Mouse (Mus musculus) limb, embryonic 13.5 days (tissue): Measurements from ENCODE around the gene Pigk. TPM values are rescaled to one million over a fixed set of nuclear protein-coding genes. Genes with fewer than 3 reads are reported as not detected.

Experiments
- ATAC-seq: fragments of 200-750 bp; cut with Nextera tagmentation; 2 replicates; pipeline ENCODE4 v1.8.0; 2017; ENCODE audit warnings: low read depth, moderate number of reproducible peaks, moderate TSS enrichment; ENCODE audit not compliant: low FRiP score
- H3K27ac ChIP-seq: fragments of 300-500 bp; sonication (generic); 2 replicates; pipeline ENCODE4 v1.5.1; 2015; ENCODE audit warnings: inconsistent platforms, mild to moderate bottlenecking, moderate library complexity
- H3K27me3 ChIP-seq: fragments of 300-500 bp; sonication (generic); 2 replicates; pipeline ENCODE4 v1.6.1; 2015; ENCODE audit warnings: mild to moderate bottlenecking, inconsistent platforms
- H3K36me3 ChIP-seq: fragments of 300-500 bp; sonication (generic); 2 replicates; pipeline ENCODE4 v1.6.1; 2015; ENCODE audit warnings: inconsistent platforms, mild to moderate bottlenecking, moderate library complexity
- H3K4me1 ChIP-seq: fragments of 300-500 bp; sonication (generic); 2 replicates; pipeline ENCODE4 v1.6.1; 2015; ENCODE audit warnings: inconsistent platforms
- H3K4me2 ChIP-seq: fragments of 300-500 bp; sonication (generic); replicated peaks from 2 replicates; pipeline ENCODE4 v1.6.1; 2015; ENCODE audit warnings: inconsistent platforms, mild to moderate bottlenecking, moderate library complexity
- H3K4me3 ChIP-seq: fragments of 300-500 bp; sonication (generic); 2 replicates; pipeline ENCODE4 v1.5.1; 2015; ENCODE audit warnings: moderate library complexity, mild to moderate bottlenecking, inconsistent platforms
- H3K9ac ChIP-seq: fragments of 300-500 bp; sonication (generic); 2 replicates; pipeline ENCODE4 v1.6.1; 2015; ENCODE audit warnings: mild to moderate bottlenecking, inconsistent platforms
- H3K9me3 ChIP-seq: fragments of 300-500 bp; sonication (generic); 2 replicates; pipeline ENCODE4 v1.6.1; 2016; ENCODE audit warnings: inconsistent platforms
- WGBS: fragments of 180-500 bp; shearing (Covaris S2); methylation state at CpG from one replicate; pipeline ENCODE4 v1.1.7; 2015; 5-methylcytosine and 5-hydroxymethylcytosine counted together
- polyA plus RNA-seq: library from polyadenylated mRNA; unstranded; fragments of >200 nt; fragmentation: Nextera tagmentation; extraction: Ambion mirVana; gene quantifications from 2 replicates; pipeline ENCODE4 v1.2.1, GENCODE M21; 2015

Pigk gene
- polyA plus RNA-seq, 1 experiment from 2014 or later = 52.9 TPM

- no peak overlapping the region for H3K9ac ChIP-seq
- ATAC-seq = no peak
- no peaks in the 10 kb centered on the region for H3K27me3 ChIP-seq
- H3K4me3 ChIP-seq = no peak overlapping the region
- H3K27ac ChIP-seq = no peak overlapping the region
- H3K9me3 ChIP-seq = no peaks in the 10 kb centered on the region
- no peaks in the 10 kb centered on the region for H3K36me3 ChIP-seq
- WGBS = 47% methylated on average over 5 of the region's 5 CpGs
- H3K4me1 ChIP-seq = no peaks in the 10 kb centered on the region
- no peak overlapping the region for H3K4me2 ChIP-seq
Observed at GRCm38 (mm10) chr3:152998106-152998505, 284.2 kb downstream of the Pigk start.

DNA sequence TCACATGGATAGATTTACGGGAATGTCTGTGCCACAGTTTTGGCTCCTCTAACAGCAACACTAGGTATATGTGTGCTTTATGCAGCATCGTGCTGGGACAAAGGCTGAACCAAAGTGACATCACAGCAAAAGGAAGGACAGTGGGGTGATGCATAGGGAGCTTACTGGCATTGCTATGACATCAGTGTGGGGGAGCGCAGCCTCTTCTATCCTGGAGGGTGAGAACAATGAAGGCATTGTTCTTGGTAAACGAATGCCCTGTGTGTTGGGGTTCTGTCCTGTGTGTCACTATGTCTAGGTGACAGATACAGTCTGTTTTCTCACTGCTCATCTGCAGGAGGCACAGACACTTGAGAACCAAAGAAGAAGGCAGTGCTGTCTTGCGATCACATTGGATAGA is 285.0 kb downstream of the Pigk start:
- Histone ChIP-seq H3K9me3 (no peaks in the 10 kb centered on the region), H3K4me2 (no peak overlapping the region), H3K4me3 (no peak overlapping the region), H3K27me3 (no peaks in the 10 kb centered on the region), H3K27ac (no peak overlapping the region), H3K9ac (no peak overlapping the region), H3K4me1 (no peaks in the 10 kb centered on the region), H3K36me3 (no peaks in the 10 kb centered on the region)
- no peak for ATAC-seq
- 85% methylated on average over 5 of the region's 5 CpGs for WGBS

DNA sequence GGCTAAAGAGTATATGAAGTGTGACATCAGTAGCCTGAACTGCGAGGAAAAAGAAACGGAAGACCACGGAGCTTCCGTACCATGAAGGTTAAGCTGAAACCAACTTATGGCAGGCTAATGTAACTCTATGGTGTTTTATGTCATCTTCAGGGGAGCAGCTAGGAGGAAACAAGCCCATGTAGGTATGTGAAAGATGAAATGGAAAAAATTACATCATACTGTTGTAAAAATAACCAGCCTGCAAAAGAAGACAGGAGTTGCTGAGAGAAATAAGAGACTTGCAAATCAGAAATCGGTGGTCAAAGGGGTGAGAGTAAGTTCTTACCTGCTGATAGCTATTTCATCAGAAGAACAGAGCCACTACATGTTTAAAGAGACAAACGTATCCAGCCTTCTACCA is 293.0 kb downstream of the Pigk start:
- Histone ChIP-seq H3K9me3 (no peaks in the 10 kb centered on the region), H3K27ac (no peak overlapping the region), H3K4me1 (no peaks in the 10 kb centered on the region), H3K4me2 (no peak overlapping the region), H3K9ac (no peak overlapping the region), H3K36me3 (no peaks in the 10 kb centered on the region), H3K4me3 (no peak overlapping the region), H3K27me3 (no peaks in the 10 kb centered on the region)
- WGBS = 89% methylated on average over 6 of the region's 6 CpGs
- ATAC-seq = no peak

DNA sequence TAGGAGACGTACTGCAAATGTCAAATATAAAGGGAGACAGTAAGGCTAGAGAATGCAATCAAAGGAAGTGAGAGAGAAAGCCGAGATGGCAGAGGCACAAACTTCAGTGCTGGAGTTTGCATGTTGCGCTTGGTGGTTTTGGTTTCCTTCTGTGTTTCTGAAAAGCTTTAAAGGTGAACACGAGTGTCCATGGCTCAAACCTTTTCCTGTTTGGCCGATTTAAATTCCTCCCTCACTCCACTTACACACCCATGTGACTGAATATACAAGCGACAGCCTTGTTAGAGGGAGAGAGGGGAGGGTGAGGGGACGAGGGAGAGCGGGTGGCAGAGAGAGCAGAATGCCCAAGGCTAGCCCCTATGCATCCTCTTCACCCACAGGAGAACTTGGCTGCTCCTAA is 302.5 kb downstream of the Pigk start:
- H3K4me3 ChIP-seq = no peak overlapping the region
- ATAC-seq = no peak
- no peaks in the 10 kb centered on the region for H3K36me3 ChIP-seq
- no peak overlapping the region for H3K9ac ChIP-seq
- H3K27me3 ChIP-seq = no peaks in the 10 kb centered on the region
- H3K4me1 ChIP-seq = no peaks in the 10 kb centered on the region
- no peaks in the 10 kb centered on the region for H3K9me3 ChIP-seq
- no peak overlapping the region for H3K27ac ChIP-seq
- 57% methylated on average over 8 of the region's 8 CpGs for WGBS
- H3K4me2 ChIP-seq = no peak overlapping the region

- no peaks in the 10 kb centered on the region for H3K27me3 ChIP-seq
- H3K36me3 ChIP-seq = no peaks in the 10 kb centered on the region
- no peak overlapping the region for H3K4me3 ChIP-seq
- H3K4me2 ChIP-seq = no peak overlapping the region
- WGBS = 67% methylated on average over 10 of the region's 10 CpGs
- no peaks in the 10 kb centered on the region for H3K4me1 ChIP-seq
- no peak overlapping the region for H3K27ac ChIP-seq
- ATAC-seq = no peak
- H3K9ac ChIP-seq = no peak overlapping the region
- no peaks in the 10 kb centered on the region for H3K9me3 ChIP-seq
Observed at GRCm38 (mm10) chr3:153018051-153018450, 304.2 kb downstream of the Pigk start.

DNA sequence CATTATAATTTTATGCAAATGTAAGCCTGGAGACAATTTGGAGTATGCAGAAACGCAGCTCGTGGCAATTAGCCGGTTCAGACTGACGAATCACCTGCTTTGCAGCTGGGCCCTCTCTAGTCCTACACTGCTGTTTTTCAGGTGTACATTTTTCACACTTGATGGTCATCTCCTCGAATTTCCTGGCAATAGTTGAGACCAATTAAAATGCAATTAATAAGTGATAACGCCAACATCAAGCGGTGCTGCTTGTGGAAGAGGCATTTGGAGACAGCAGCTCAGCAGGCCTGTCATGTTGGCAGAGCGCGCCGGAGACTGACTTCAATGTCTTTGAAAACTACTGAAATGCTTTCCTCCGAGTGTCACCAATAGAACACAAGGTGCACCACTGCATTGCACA is 310.1 kb downstream of the Pigk start:
- H3K36me3 ChIP-seq = no peaks in the 10 kb centered on the region
- no peak for ATAC-seq
- no peak overlapping the region for H3K27ac ChIP-seq
- no peaks in the 10 kb centered on the region for H3K27me3 ChIP-seq
- H3K9me3 ChIP-seq = no peaks in the 10 kb centered on the region
- no peaks in the 10 kb centered on the region for H3K4me1 ChIP-seq
- no peak overlapping the region for H3K4me3 ChIP-seq
- WGBS = 86% methylated on average over 11 of the region's 11 CpGs
- no peak overlapping the region for H3K4me2 ChIP-seq
- H3K9ac ChIP-seq = no peak overlapping the region

Other genes with a start within 250 kb of the Pigk start
- gene Ak5, start 45.7 kb upstream of the Pigk start, polyA plus RNA-seq = 1.1 and 1.8 TPM in 2 replicates